Mouse (Mus musculus) heart, postnatal 0 days (tissue): ENCODE data around the gene Degs2. TPM values are rescaled to one million over a fixed set of nuclear protein-coding genes. Genes with fewer than 3 reads are reported as not detected.
A peak's percentile ranks its signal among the peaks of the same experiment; 100 is the strongest.

ENCODE experiments used
- ATAC-seq: fragments of 200-750 bp; cut with Nextera tagmentation; 2 replicates; pipeline ENCODE4 v1.8.0; 2017; ENCODE audit warnings: low read depth, moderate number of reproducible peaks, moderate library complexity; ENCODE audit not compliant: insufficient read depth
- DNase-seq: peaks from one replicate; pipeline ENCODE4 v3.0.0-alpha.2; 2016; ENCODE audit warnings: low spot score
- H3K27ac ChIP-seq: fragments of 300-500 bp; sonication (generic); 2 replicates; pipeline ENCODE4 v1.5.1; 2014; ENCODE audit warnings: low read depth, mild to moderate bottlenecking
- H3K27me3 ChIP-seq: fragments of 300-500 bp; sonication (generic); 2 replicates; pipeline ENCODE4 v1.6.1; 2014; ENCODE audit warnings: low read length, mixed read lengths; ENCODE audit not compliant: control insufficient read depth, insufficient read depth
- H3K36me3 ChIP-seq: fragments of 300-500 bp; sonication (generic); replicated peaks from 2 replicates; pipeline ENCODE4 v1.6.1; 2014; ENCODE audit warnings: low read length, mixed read lengths; ENCODE audit not compliant: control insufficient read depth, insufficient read depth
- H3K4me1 ChIP-seq: fragments of 300-500 bp; sonication (generic); 2 replicates; pipeline ENCODE4 v1.6.1; 2014; ENCODE audit warnings: antibody characterized with exemption; ENCODE audit not compliant: control insufficient read depth, insufficient read depth
- H3K4me2 ChIP-seq: fragments of 300-500 bp; sonication (generic); 2 replicates; pipeline ENCODE4 v1.6.1; 2014; ENCODE audit warnings: low read depth, mild to moderate bottlenecking, low read length, moderate library complexity
- H3K4me3 ChIP-seq: fragments of 300-500 bp; sonication (generic); 2 replicates; pipeline ENCODE4 v1.5.1; 2014; ENCODE audit warnings: low read depth, low read length
- H3K9ac ChIP-seq: fragments of 300-500 bp; sonication (generic); replicated peaks from 2 replicates; pipeline ENCODE4 v1.6.1; 2014; ENCODE audit warnings: low read depth, low read length, mixed read lengths
- H3K9me3 ChIP-seq: fragments of 300-500 bp; sonication (generic); replicated peaks from 2 replicates; pipeline ENCODE4 v1.6.1; 2016; ENCODE audit warnings: low read length; ENCODE audit not compliant: control insufficient read depth
- CTCF ChIP-seq: IDR thresholded peaks from 2 replicates; pipeline ENCODE4 v1.5.1; 2016; ENCODE audit warnings: antibody characterized with exemption, control low read depth, low read depth
- EP300 ChIP-seq: IDR thresholded peaks from 2 replicates; pipeline ENCODE4 v1.6.1; 2016; ENCODE audit warnings: antibody characterized with exemption, low read depth
- WGBS: fragments of 180-500 bp; shearing (Covaris S2); extraction: QIAGEN DNeasy Blood & Tissue Kit; methylation state at CpG from one replicate; pipeline ENCODE4 v1.1.7; 2014; 5-methylcytosine and 5-hydroxymethylcytosine counted together
- polyA plus RNA-seq: library from polyadenylated mRNA; unstranded; fragments of >200 nt; fragmentation: Nextera tagmentation; extraction: Ambion mirVana; gene quantifications from 2 replicates; pipeline ENCODE4 v1.2.1, GENCODE M21; 2015
- total RNA-seq: library from RNA; depleted of rRNA; stranded (reverse); fragments of >200 nt; gene quantifications from 2 replicates; pipeline ENCODE4 v1.2.3, GENCODE M21; 2014; ENCODE audit warnings: low replicate concordance

Degs2 gene
- total and polyA plus RNA-seq, 2 experiments from 2014 or later, result 0.12 to 2.3 TPM

DNA sequence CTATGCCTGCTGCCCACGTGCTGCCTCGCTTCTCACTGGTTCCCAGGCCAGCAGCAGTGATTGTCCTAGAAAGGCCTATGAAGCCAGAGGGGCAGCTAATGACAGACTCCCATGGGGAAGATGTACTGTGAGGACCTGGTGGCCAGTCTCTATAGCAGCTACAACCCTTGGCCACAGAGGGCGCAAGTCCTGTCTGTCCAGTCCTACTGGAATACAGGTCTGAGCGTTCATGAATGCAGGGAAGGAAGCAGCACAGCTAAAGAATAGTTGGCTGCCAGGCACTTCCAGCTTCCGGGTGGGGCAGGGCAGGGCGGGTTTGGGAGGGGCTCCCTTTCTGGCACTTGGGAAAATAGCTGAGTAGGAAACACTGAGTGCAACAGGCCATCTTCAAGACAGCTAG, 15.2 kb downstream of the Degs2 start:
- Histone ChIP-seq H3K9ac (no peak overlapping the region), H3K36me3 (peaks cover 35% of the 10 kb centered on the region), H3K27me3 (no peaks in the 10 kb centered on the region), H3K4me3 (no peak overlapping the region), H3K4me1 (peaks cover 5% of the 10 kb centered on the region), H3K27ac (no peak overlapping the region), H3K4me2 (no peak overlapping the region), H3K9me3 (no peaks in the 10 kb centered on the region)
- DNase-seq (peak; percentile 28), ATAC-seq (no peak)
- TF ChIP-seq EP300, result no peak
- peak; percentile 31 for TF ChIP-seq CTCF
- 62% methylated on average over 6 of the region's 6 CpGs for WGBS

DNA sequence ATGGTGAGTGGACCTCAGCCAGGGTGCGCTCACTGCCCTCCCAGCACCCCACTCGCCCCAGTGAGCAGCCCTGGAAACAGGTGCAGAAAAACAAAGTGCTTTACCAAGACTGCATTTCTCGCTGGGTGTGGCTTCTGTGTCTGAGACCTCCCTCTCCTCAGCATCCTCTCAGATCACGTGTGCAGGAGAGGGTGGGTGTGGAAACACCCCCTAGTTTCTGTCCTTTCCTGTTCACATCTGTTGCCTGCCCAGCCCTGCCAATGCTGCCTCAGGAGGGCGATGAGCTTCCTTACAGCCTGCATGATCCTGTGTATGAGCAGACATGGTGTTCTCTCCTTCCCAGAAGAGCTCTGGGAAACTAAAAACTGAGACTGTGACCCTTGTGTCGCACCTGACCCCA, 15.7 kb downstream of the Degs2 start:
- Histone ChIP-seq H3K27me3 (no peaks in the 10 kb centered on the region), H3K4me2 (no peak overlapping the region), H3K36me3 (peaks cover 40% of the 10 kb centered on the region), H3K9me3 (no peaks in the 10 kb centered on the region), H3K9ac (no peak overlapping the region), H3K4me1 (peaks cover 5% of the 10 kb centered on the region), H3K27ac (no peak overlapping the region; the same call in 1 of the 2 replicates), H3K4me3 (no peak overlapping the region)
- ATAC-seq (no peak), DNase-seq (no peak)
- TF ChIP-seq CTCF (no peak), EP300 (no peak)
- WGBS, result 71% methylated on average over 6 of the region's 6 CpGs

GRCm38 (mm10) chr12:108682240-108683023, 19.7 kb downstream of the Degs2 start:
- Histone ChIP-seq H3K27ac (no peak overlapping the region), H3K4me2 (no peak overlapping the region), H3K27me3 (no peaks in the 10 kb centered on the region), H3K4me3 (no peak overlapping the region), H3K9me3 (no peaks in the 10 kb centered on the region), H3K36me3 (peaks cover 74% of the 10 kb centered on the region), H3K9ac (no peak overlapping the region), H3K4me1 (no peaks in the 10 kb centered on the region; the same call in 1 of the 2 replicates)
- WGBS, result 79% methylated on average over 13 of the region's 13 CpGs
- TF ChIP-seq EP300 (no peak), CTCF (no peak)
- no peak for ATAC-seq
- DNase-seq, result no peak

DNA sequence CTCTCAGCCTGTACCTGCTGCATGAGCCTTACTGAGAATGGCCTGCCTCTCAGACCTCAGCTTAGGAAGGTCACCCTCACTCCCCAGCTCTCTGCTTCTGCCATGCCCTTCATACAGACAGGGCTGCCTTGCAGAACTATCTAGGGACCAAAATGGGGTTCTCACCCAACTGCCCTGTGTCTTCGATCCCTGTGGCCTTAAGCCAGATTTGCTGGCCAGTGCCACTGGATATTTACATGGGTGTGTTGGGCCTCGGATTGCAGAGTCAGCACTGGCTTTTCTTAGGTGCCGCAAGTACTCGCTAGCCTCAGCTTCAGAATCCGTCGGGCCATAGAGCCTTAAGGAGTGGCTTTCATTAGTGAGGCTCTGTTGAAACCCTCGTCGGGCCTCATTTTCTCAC, 21.3 kb downstream of the Degs2 start:
- no peak for DNase-seq
- ATAC-seq, result no peak
- Histone ChIP-seq H3K9ac (no peak overlapping the region), H3K9me3 (no peaks in the 10 kb centered on the region), H3K36me3 (peaks cover 77% of the 10 kb centered on the region), H3K4me3 (no peak overlapping the region), H3K27ac (no peak overlapping the region), H3K4me1 (no peaks in the 10 kb centered on the region), H3K27me3 (no peaks in the 10 kb centered on the region), H3K4me2 (no peak overlapping the region)
- TF ChIP-seq CTCF (no peak), EP300 (no peak)
- 88% methylated on average over 8 of the region's 8 CpGs for WGBS

GRCm38 (mm10) chr12:108678366-108678765, 23.7 kb downstream of the Degs2 start:
- WGBS, result 53% methylated on average over 4 of the region's 4 CpGs
- H3K4me1 ChIP-seq, result peaks cover 10% of the 10 kb centered on the region
- H3K27me3 ChIP-seq, result no peaks in the 10 kb centered on the region
- no peak for DNase-seq
- no peak overlapping the region for H3K9ac ChIP-seq
- no peak overlapping the region for H3K4me2 ChIP-seq
- H3K4me3 ChIP-seq, result no peak overlapping the region
- ATAC-seq, result no peak
- no peaks in the 10 kb centered on the region for H3K9me3 ChIP-seq
- TF ChIP-seq EP300 (no peak), CTCF (no peak)
- no peak overlapping the region for H3K27ac ChIP-seq
- peaks cover 64% of the 10 kb centered on the region for H3K36me3 ChIP-seq

DNA sequence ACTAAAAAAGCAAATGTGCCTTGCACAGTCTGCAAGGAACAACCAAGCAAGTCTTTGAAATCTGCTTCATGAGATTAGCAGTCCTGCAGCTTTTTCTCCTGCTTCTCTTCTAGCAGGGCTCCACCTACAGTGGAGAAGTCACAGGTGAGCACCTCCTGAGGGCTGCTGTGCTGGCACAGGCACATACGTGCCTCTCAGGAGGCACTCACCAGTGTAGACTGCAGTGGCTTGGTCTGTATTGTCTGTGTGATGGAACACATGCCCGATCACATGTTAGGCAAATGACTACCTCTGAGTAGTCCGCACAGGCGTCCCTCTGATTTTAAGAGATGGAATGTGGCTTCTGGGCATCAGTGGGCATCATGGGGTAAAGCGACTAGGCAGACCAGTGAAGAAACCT, 25.0 kb downstream of the Degs2 start:
- DNase-seq, result no peak
- Histone ChIP-seq H3K4me3 (no peak overlapping the region), H3K27me3 (no peaks in the 10 kb centered on the region), H3K36me3 (peaks cover 60% of the 10 kb centered on the region), H3K9me3 (no peaks in the 10 kb centered on the region), H3K4me2 (no peak overlapping the region), H3K4me1 (peaks cover 10% of the 10 kb centered on the region), H3K27ac (no peak overlapping the region), H3K9ac (no peak overlapping the region)
- TF ChIP-seq CTCF (no peak), EP300 (no peak)
- ATAC-seq, result no peak
- 75% methylated on average over 5 of the region's 5 CpGs for WGBS
